23 mouse cellular contexts compared by ENCODE assay signal in the genomic region with DNA sequence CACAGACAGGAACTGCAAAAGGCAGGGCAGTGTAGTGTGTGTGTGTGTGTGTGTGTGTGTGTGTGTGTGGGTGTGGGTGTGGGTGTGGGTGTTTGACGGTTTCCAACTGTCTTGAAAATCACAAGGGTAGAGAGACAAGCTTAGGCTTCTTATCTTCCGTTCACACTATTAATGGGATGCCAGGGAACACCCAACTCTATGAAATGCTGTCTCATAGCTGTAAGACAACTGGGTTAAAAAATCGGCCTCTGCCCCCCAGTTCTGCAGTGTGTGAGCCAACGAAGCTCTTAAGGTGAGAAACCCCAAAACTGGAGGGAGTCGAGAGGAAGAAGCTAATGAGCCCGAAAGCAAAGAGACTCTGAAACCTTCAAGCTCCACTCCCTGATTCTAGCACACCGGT.
DNase-seq lines count a peak whose midpoint lies in the region; ATAC-seq and TF ChIP-seq lines count a peak whose summit lies in the region.
"Had no signal": no experiment of that assay in that cellular context is flagged by ENCODE, and none has a peak within 500 bp of the region (broad histone marks: within the 10 kb centered on the region; RNA-seq: fewer than 3 reads in every experiment).

No protein-coding gene starts in this region.

- TF ChIP-seq CTCF in G1E (IDR thresholded peaks at IDR 0.05; ENCODE audit: low read depth, low read length) = no peak
- TF ChIP-seq CTCF in liver, embryonic 14.5 days (IDR thresholded peaks at IDR 0.05; ENCODE audit: low read depth) = no peak

- peak overlapping the region; percentile 19; the same call in 1 of the 2 replicates for H3K4me2 ChIP-seq in heart, embryonic 12.5 days
- H3K4me2 ChIP-seq in liver, embryonic 14.5 days (ENCODE audit: low read depth) = peak overlapping the region; percentile 23
- H3K4me2 ChIP-seq: hindbrain, embryonic 14.5 days; neural tube, embryonic 12.5 days had no signal

- no peak for DNase-seq in heart, adult 18-20 months
- DNase-seq in G1E (ENCODE audit: low spot score) = peak; percentile 50
- DNase-seq in liver, embryonic 14.5 days (ENCODE audit: low read depth in 3 of 3, low spot score in 3 of 3) = peak; percentile 37 to 45 (median 38)
- DNase-seq in thymus, postnatal 10 days (ENCODE audit: low spot score in 2 of 2) = no peak
- no peak for DNase-seq in adrenal gland, postnatal 14 days
- DNase-seq in thymus, adult 18-20 months = no peak
- DNase-seq: adrenal gland, adult 2 months; cerebellum, adult 18-20 months; cerebellum, postnatal 25 days; embryo, embryonic 11 days; gastrocnemius, postnatal 10 days; kidney, adult 2 months; lung, postnatal 4 days; retina, postnatal 1 day; thymus, adult 2 months had no signal

- 36% methylated on average over 7 of the region's 7 CpGs for WGBS in heart, embryonic 12.5 days
- 21% methylated on average over 7 of the region's 7 CpGs for WGBS in liver, embryonic 14.5 days (ENCODE audit: insufficient replicate concordance)

- H3K4me1 ChIP-seq in heart, embryonic 12.5 days (replicated peaks) = peaks cover 51% of the 10 kb centered on the region
- peaks cover 66% of the 10 kb centered on the region for H3K4me1 ChIP-seq in G1E (ENCODE audit: insufficient read depth, low read depth, low read length)
- H3K4me1 ChIP-seq in liver, embryonic 14.5 days (replicated peaks; ENCODE audit: control insufficient read depth in 2 of 2, insufficient read depth in 2 of 2, low read length in 1 of 2) = peaks cover 17 to 24% of the 10 kb centered on the region in 2 experiments

- H3K27ac ChIP-seq in heart, embryonic 12.5 days (ENCODE audit: poor library complexity, severe bottlenecking) = peak overlapping the region; percentile 48
- peak overlapping the region; percentile 59 for H3K27ac ChIP-seq in liver, embryonic 14.5 days
- H3K27ac ChIP-seq: hindbrain, embryonic 14.5 days; kidney, postnatal 0 days; left cerebral cortex, adult 2 months; midbrain, embryonic 10.5 days; neural tube, embryonic 12.5 days had no signal

- no peak overlapping the region; the same call in 1 of the 2 replicates for H3K9ac ChIP-seq in heart, embryonic 12.5 days
- H3K9ac ChIP-seq in liver, embryonic 14.5 days (replicated peaks) = no peak overlapping the region; the same call in 1 of the 2 replicates
- H3K9ac ChIP-seq: hindbrain, embryonic 14.5 days; neural tube, embryonic 12.5 days had no signal

- no peak for ATAC-seq in heart, embryonic 12.5 days (ENCODE audit: insufficient number of reproducible peaks, low FRiP score)
- peak; percentile 75 for ATAC-seq in G1E (ENCODE audit: extremely low read depth, insufficient number of reproducible peaks, low FRiP score, poor library complexity, severe bottlenecking)
- peak; percentile 74 for ATAC-seq in erythroblast, adult 5-6 weeks (replicated peaks; ENCODE audit: low FRiP score, poor library complexity, severe bottlenecking)
- peak; percentile 94 for ATAC-seq in liver, embryonic 14.5 days (ENCODE audit: insufficient read depth)
- ATAC-seq: forebrain, embryonic 16.5 days had no signal

- no peak overlapping the region for H3K4me3 ChIP-seq in heart, embryonic 12.5 days
- H3K4me3 ChIP-seq in G1E (ENCODE audit: low read depth, low read length) = peak overlapping the region; percentile 13; the same call in 1 of the 2 replicates
- no peak overlapping the region for H3K4me3 ChIP-seq in liver, embryonic 14.5 days (ENCODE audit: insufficient read depth in 1 of 2, low read depth in 2 of 2, low read length in 2 of 2)
- H3K4me3 ChIP-seq: left cerebral cortex, adult 2 months; midbrain, embryonic 10.5 days; neural tube, embryonic 12.5 days had no signal

- peak; percentile 69 for TF ChIP-seq EP300 in liver, embryonic 14.5 days (IDR thresholded peaks at IDR 0.05; ENCODE audit: low read depth)

- no peaks in the 10 kb centered on the region for H3K36me3 ChIP-seq in heart, embryonic 12.5 days
- H3K36me3 ChIP-seq in G1E (replicated peaks) = no peaks in the 10 kb centered on the region
- H3K36me3 ChIP-seq in liver, embryonic 14.5 days (replicated peaks; ENCODE audit: control insufficient read depth, insufficient read depth, low read depth) = no peaks in the 10 kb centered on the region
- H3K36me3 ChIP-seq: midbrain, embryonic 10.5 days; neural tube, embryonic 12.5 days had no signal

- H3K9me3 ChIP-seq in heart, embryonic 12.5 days (replicated peaks) = no peaks in the 10 kb centered on the region
- no peaks in the 10 kb centered on the region for H3K9me3 ChIP-seq in G1E (replicated peaks)
- H3K9me3 ChIP-seq in liver, embryonic 14.5 days (ENCODE audit: control insufficient read depth, low read length) = no peaks in the 10 kb centered on the region
- H3K9me3 ChIP-seq: midbrain, embryonic 10.5 days; neural tube, embryonic 12.5 days had no signal

- H3K27me3 ChIP-seq in heart, embryonic 12.5 days (replicated peaks) = no peaks in the 10 kb centered on the region
- no peaks in the 10 kb centered on the region for H3K27me3 ChIP-seq in G1E (ENCODE audit: insufficient read depth, low read length)
- no peaks in the 10 kb centered on the region for H3K27me3 ChIP-seq in liver, embryonic 14.5 days (ENCODE audit: control insufficient read depth, insufficient read depth, low read length)
- H3K27me3 ChIP-seq: neural tube, embryonic 12.5 days had no signal

Comparison
In these comparisons a context has a peak if more than half of its experiments do, and no peak if none do; other contexts are left out.
1. DNase-seq: peak in G1E (single experiment) and liver, embryonic 14.5 days (3 of 3); none in heart, adult 18-20 months (0 of 2), thymus, postnatal 10 days (0 of 2), adrenal gland, postnatal 14 days (single experiment) and thymus, adult 18-20 months (0 of 2).